Mouse (Mus musculus) layer of hippocampus, adult 18-20 months (tissue): Measurements from ENCODE around the gene Tmem139. TPM values are rescaled to one million over a fixed set of nuclear protein-coding genes. Genes with fewer than 3 reads are reported as not detected.

Source experiments
- DNase-seq, 2 experiments: peaks; one replicate each; pipeline ENCODE4 v3.0.0; 2022; ENCODE audit warnings: low spot score in 2 of 2
- total RNA-seq, 2 experiments: library from RNA; stranded (reverse); gene quantifications; 2 replicates each; pipeline ENCODE4 v1.2.3; 2021

Gene Tmem139
- total RNA-seq, 2 experiments from 2014 or later: not detected

DNA sequence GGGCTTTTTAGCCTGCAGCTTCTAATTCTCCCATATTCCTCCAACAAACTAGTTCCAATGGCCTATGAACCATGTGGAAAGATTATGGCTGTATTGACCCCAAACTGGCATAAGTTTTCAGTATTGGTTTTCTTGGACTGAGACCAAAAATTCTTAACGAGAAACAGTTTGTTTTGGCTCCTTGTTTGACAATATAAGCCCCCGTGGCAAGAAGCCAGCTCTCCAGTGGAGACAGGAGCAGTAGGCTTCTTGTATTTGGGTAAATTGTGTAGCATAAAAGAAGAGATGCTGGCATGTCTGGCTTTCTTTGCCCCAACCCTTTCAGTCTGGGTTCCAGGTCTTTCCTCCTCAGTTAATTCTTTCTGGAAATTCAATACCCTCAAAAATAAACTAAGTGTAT is 14.4 kb downstream of the Tmem139 start:
- DNase-seq: no peak

GRCm38 (mm10) chr6:42282865-42283528 is 21.2 kb downstream of the Tmem139 start:
- DNase-seq: no peak

DNA sequence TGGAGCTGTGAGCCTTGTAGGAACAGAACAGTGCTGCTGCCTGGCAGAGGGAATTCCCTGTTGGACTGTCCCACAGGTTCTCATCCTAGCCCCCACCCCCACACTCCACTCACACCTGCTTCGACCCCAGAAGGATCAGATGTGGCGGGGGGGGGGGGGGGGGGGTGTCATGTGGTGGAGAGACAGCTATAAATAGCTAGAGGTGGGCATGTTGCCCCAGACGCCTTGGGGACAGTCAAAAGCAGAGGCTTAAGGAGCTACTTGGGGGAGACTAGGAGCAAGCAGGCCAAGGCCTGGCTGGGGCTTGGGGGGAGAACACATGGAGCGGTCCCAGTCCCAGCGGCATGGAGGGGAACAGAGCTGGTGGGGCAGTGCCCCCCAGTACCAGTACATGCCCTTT is 24.7 kb downstream of the Tmem139 start, which contains the start of gene Clcn1:
Gene Clcn1 (plus strand): TSS at position 238 of the 400 bp plus-strand sequence.
- no peak for DNase-seq

DNA sequence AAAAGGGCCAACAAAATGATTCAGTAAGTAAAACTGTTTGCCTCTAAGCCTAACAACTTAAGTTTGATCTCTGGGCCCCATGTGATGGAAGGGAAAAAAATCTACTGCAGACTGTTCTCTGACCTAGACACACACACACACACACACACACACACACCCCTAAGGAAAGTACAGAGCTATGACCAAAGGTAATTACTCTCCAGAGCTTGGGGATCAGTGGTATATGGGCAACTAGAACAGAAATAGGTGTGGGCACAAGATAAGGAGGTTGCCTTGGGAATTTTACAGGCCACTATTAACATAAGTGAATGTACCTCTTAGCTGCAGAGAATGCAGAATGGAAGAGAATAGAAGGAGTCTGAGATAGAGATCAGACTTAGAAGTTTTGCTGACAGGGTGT is 25.8 kb downstream of the Tmem139 start:
- no peak for DNase-seq

DNA sequence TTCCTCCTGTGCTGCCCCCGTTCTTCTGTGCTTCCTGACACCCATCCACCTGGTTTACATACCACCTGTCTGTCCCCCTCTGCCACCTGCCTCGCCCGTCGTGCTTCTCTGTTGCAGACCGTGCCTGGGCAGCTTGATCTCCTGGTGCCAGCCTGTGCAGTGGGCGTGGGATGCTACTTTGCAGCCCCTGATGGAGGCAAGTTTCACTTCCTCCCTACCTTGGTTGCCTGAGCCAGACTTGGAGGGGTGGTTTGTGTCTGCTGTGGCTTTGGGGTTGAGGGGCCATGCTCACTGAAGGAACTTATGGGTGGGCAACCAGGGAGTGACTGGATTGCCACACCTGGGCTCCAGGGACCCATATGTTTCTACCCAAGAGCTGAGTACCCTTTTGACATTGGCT is 31.6 kb downstream of the Tmem139 start:
- no peak for DNase-seq

GRCm38 (mm10) chr6:42295549-42296094 is 33.9 kb downstream of the Tmem139 start:
- DNase-seq: no peak

GRCm38 (mm10) chr6:42299362-42299761 is 37.6 kb downstream of the Tmem139 start:
- DNase-seq: no peak

DNA sequence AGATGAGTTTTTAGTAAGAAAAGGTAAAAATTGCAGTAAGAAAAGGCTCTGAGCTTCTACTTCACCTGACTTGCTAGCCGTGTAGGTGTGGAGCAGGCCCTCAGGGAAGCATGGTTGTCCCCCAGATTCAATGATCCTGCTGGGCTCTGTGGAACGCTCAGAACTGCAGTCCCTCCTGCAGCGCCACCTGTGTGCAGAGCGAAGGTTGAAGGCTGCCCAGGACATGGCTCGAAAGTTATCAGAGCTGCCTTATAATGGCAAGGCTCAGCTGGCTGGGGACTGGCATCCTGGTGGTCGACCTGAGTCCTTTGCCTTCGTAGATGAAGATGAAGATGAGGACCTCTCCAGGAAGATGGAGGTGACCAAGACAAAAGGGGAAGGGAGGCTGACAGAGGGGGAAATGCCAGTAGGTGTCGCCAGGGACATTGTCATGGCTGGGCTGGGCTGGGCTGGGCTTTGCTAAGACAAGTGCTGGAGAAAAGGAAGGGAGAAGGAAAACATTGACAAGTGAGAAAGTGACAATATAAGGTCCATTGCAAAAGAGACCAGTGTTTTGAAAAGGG is 48.1 kb downstream of the Tmem139 start:
- no peak for DNase-seq

GRCm38 (mm10) chr6:42310427-42311053 is 48.8 kb downstream of the Tmem139 start:
- DNase-seq: no peak

Other genes with a start within 250 kb of the Tmem139 start
- not detected for gene Sva, start 223.6 kb upstream of the Tmem139 start, total RNA-seq
- gene Tas2r139, start 121.0 kb upstream of the Tmem139 start, total RNA-seq: not detected
- gene Tas2r144, start 46.6 kb upstream of the Tmem139 start, total RNA-seq: not detected
- 10 to 100 TPM; 10.3 to 13.3 TPM for gene Gstk1, start 16.0 kb upstream of the Tmem139 start, total RNA-seq
- gene Casp2, start 3.0 kb downstream of the Tmem139 start, total RNA-seq: 10 to 100 TPM; 17.4 to 24.0 TPM
- 1 to 10 TPM; 2.8 to 3.6 TPM for gene Clcn1, start 24.7 kb downstream of the Tmem139 start, total RNA-seq
- 10 to 100 TPM; 80.2 to 82.8 TPM for gene Fam131b, start 62.7 kb downstream of the Tmem139 start, total RNA-seq
- 10 to 100 TPM; 39.5 to 40.3 TPM for gene Zyx, start 87.7 kb downstream of the Tmem139 start, total RNA-seq
- under 1 TPM; 0.13 to 0.20 TPM for gene Epha1, start 111.3 kb downstream of the Tmem139 start, total RNA-seq
- not detected for gene Tas2r143, start 138.3 kb downstream of the Tmem139 start, total RNA-seq
- not detected for gene Tas2r135, start 143.5 kb downstream of the Tmem139 start, total RNA-seq
- not detected for gene Tas2r126, start 172.6 kb downstream of the Tmem139 start, total RNA-seq
- not detected for gene Olfr458, start 203.2 kb downstream of the Tmem139 start, total RNA-seq
- gene Olfr457, start 214.4 kb downstream of the Tmem139 start, total RNA-seq: not detected
- not detected for gene Olfr456, start 225.2 kb downstream of the Tmem139 start, total RNA-seq